Mouse (Mus musculus) embryonic fibroblast, embryonic 13.5 days (primary cell): ENCODE results near the gene Cdh23.

Source experiments
- CTCF ChIP-seq: IDR thresholded peaks from 2 replicates; pipeline ENCODE4 v1.5.1; 2011; ENCODE audit warnings: mild to moderate bottlenecking, control low read depth, low read length, moderate library complexity, borderline replicate concordance; ENCODE audit not compliant: insufficient read depth
- POLR2A ChIP-seq: IDR thresholded peaks from 2 replicates; pipeline ENCODE4 v1.6.1; 2011; ENCODE audit warnings: low read depth, mild to moderate bottlenecking, control low read depth, low read length, moderate library complexity

DNA sequence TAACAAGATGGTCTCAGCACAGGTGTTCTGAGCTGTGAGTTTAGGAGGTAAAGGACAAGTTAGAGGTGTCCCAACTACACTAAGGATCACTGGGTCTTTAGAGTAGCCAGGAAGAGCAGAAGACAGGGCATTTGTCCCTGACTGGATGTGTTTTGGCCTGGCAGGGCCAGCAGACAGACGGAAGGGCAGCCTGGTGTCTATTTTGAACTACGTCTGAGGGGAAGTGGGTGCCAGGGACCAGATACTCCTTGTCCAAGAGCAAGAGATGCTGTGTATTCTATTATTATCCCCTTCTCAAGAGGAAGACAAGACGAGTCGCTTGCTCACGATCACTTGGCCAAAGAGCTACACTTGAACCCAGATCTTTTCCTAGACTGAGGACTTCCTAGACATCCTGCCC lies 382.7 kb downstream of the Cdh23 start:
- TF ChIP-seq CTCF (no peak), POLR2A (no peak)
